Mouse (Mus musculus) gastrocnemius, postnatal 36 days (tissue): ENCODE measurements at regions not wholly inside any gene's neighbourhood (a gene's known extent, or its start where the extent isn't known, plus 50 kb on each side); places are given as distances from the start of the nearest gene placed in this dataset.

Source experiments
- DNase-seq, 2 experiments: peaks; one replicate each; pipeline ENCODE4 v3.0.0; 2022
- intact Hi-C: fragments of 180-260 bp; cut with DNase I; formaldehyde crosslinking; loops from one replicate; pipeline ENCODE4 v1.15.1; 2025

- DNase-seq: peak; percentile 14 to 21
- intact Hi-C loops: loop anchor here (10.0 kb wide), 1 partner anchor 594 kb away; no protein-coding TSS in a partner anchor
Measured at GRCm38 (mm10) chr1:137928522-137928921, 247.0 kb downstream of the Ptprc start.

- DNase-seq: peak; percentile 30 to 46
- intact Hi-C loops: loop anchor here (10.0 kb wide), 1 partner anchor 593 kb away; no protein-coding TSS in a partner anchor
Measured at GRCm38 (mm10) chr1:137927953-137928352, 247.6 kb downstream of the Ptprc start.

GRCm38 (mm10) chr1:137926326-137926725 lies 249.2 kb downstream of the Ptprc start:
- no peak for DNase-seq
- intact Hi-C loops: loop anchor here (10.0 kb wide), 1 partner anchor 592 kb away; no protein-coding TSS in a partner anchor

GRCm38 (mm10) chr1:137924156-137924555 lies 251.4 kb downstream of the Ptprc start:
- intact Hi-C loops: loop anchor here (10.0 kb wide), 1 partner anchor 589 kb away; no protein-coding TSS in a partner anchor

GRCm38 (mm10) chr1:137923705-137924104 lies 251.8 kb downstream of the Ptprc start:
- intact Hi-C loops: loop anchor here (10.0 kb wide), 1 partner anchor 589 kb away; no protein-coding TSS in a partner anchor

More at GRCm38 (mm10) chr1:137924156-137924555, 251.4 kb downstream of the Ptprc start:
- DNase-seq: no peak

GRCm38 (mm10) chr1:137922769-137923168 lies 252.7 kb downstream of the Ptprc start:
- DNase-seq: no peak
- intact Hi-C loops: loop anchor here (10.0 kb wide), 1 partner anchor 588 kb away; no protein-coding TSS in a partner anchor

More at GRCm38 (mm10) chr1:137923705-137924104, 251.8 kb downstream of the Ptprc start:
- no peak for DNase-seq

GRCm38 (mm10) chr1:137921592-137921991 lies 253.9 kb downstream of the Ptprc start:
- intact Hi-C loops: loop anchor here (10.0 kb wide), 1 partner anchor 587 kb away; no protein-coding TSS in a partner anchor
- DNase-seq: no peak

GRCm38 (mm10) chr1:137919739-137920563 lies 255.6 kb downstream of the Ptprc start:
- DNase-seq: no peak
- intact Hi-C loops: loop anchor here (10.0 kb wide), 1 partner anchor 585 kb away; no protein-coding TSS in a partner anchor

GRCm38 (mm10) chr1:137917449-137917848 lies 258.1 kb downstream of the Ptprc start:
- intact Hi-C loops: no loop called here

GRCm38 (mm10) chr1:137906883-137907282 lies 268.6 kb downstream of the Ptprc start:
- no peak for DNase-seq
- intact Hi-C loops: no loop called here

More at GRCm38 (mm10) chr1:137917449-137917848, 258.1 kb downstream of the Ptprc start:
- DNase-seq: no peak

- intact Hi-C loops: no loop called here
- no peak for DNase-seq
Measured at GRCm38 (mm10) chr1:137906477-137906876, 269.0 kb downstream of the Ptprc start.

- DNase-seq: no peak
- intact Hi-C loops: no loop called here
Measured at GRCm38 (mm10) chr1:137905566-137905965, 269.9 kb downstream of the Ptprc start.

- intact Hi-C loops: no loop called here
Measured at GRCm38 (mm10) chr1:137903351-137903750, 272.2 kb downstream of the Ptprc start.

GRCm38 (mm10) chr1:137902859-137903258 lies 272.6 kb downstream of the Ptprc start:
- no peak for DNase-seq
- intact Hi-C loops: no loop called here

More at GRCm38 (mm10) chr1:137903351-137903750, 272.2 kb downstream of the Ptprc start:
- DNase-seq: no peak

GRCm38 (mm10) chr1:137901996-137902395 lies 273.5 kb downstream of the Ptprc start:
- no peak for DNase-seq
- intact Hi-C loops: no loop called here

- intact Hi-C loops: no loop called here
- DNase-seq: no peak
Measured at GRCm38 (mm10) chr1:137901211-137901610, 274.3 kb downstream of the Ptprc start.

- no peak for DNase-seq
- intact Hi-C loops: no loop called here
Measured at GRCm38 (mm10) chr1:137900621-137901071, 274.9 kb downstream of the Ptprc start.

- DNase-seq: peak in 1 of 2 experiments; percentile 16
- intact Hi-C loops: no loop called here
Measured at GRCm38 (mm10) chr1:137899916-137900601, 275.4 kb downstream of the Ptprc start.

- intact Hi-C loops: no loop called here
- DNase-seq: no peak
Measured at GRCm38 (mm10) chr1:137899305-137899704, 276.2 kb downstream of the Ptprc start.

GRCm38 (mm10) chr1:137898891-137899290 lies 276.6 kb downstream of the Ptprc start:
- no peak for DNase-seq
- intact Hi-C loops: no loop called here

GRCm38 (mm10) chr1:137898397-137898796 lies 277.1 kb downstream of the Ptprc start:
- intact Hi-C loops: no loop called here

More at GRCm38 (mm10) chr1:137898397-137898796, 277.1 kb downstream of the Ptprc start:
- DNase-seq: peak; percentile 66 to 70
